Mouse (Mus musculus): ENCODE data around the gene Psmd2.
A peak's percentile ranks its signal among the peaks of the same experiment; 100 is the strongest.

Psmd2 gene

DNA sequence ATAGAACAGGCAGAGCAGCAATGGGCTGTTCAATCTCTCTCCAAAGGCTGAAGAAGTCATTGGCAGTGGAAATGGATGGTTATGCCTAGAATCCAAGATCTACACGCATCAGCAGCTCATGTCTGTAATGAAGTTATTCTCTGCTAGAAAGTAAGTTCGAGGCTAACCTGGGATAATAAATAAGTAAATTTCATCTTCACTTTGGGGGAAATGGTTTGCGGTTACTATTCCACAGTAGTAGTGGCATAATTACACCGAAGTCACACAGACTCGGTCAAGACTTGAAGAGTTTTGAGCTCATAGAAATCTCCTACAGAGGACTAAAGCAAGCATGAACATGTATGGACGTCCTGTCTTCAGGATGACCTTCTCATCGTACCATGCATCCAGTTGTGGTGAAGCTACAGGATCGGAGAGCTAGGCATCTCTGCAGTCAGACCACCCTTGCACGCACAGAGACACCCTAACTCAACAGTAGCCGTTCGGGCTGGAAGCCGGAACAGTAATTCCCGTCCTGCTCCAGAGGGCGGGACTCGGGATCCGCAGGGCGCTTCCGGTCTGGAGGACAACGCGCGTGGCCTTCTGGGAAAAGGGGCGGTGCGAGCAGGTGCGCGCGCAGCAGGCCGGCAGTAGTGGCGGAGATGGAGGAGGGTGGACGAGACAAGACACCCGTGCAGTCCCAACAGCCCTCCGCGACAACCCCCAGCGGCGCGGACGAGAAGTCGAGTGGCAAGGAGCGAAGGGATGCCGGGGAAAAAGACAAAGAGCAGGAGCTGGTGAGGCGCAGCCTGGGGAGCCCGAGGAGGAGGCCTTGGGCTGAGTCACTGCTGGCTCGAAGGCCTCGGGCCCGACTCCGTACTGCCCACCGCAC lies at the start of gene Psmd2:
Gene Psmd2 (plus strand): TSS at position 577 of the 871 bp plus-strand sequence.
- peak; percentile 97 for DNase-seq (ENCODE audit: low spot score)

DNA sequence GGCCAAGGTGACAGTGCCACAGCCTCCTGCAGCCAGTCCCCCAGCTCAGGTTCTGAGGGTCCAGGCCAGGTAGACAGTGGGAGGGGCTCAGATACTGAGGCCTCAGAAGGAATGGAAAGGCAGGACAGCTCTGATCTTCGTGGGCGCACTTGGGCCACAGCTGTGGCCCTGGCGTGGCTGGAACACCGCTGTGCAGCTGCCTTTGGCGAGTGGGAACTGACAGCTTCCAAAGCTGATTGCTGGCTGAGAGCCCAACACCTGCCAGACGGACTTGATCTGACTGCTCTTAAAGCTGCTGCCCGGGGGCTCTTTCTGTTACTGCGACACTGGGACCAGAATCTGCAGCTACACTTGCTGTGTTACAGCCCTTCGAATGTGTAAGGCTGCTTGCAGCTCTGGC lies 46.7 kb upstream of the Psmd2 start:
- no peak for DNase-seq (ENCODE audit: low spot score)

DNA sequence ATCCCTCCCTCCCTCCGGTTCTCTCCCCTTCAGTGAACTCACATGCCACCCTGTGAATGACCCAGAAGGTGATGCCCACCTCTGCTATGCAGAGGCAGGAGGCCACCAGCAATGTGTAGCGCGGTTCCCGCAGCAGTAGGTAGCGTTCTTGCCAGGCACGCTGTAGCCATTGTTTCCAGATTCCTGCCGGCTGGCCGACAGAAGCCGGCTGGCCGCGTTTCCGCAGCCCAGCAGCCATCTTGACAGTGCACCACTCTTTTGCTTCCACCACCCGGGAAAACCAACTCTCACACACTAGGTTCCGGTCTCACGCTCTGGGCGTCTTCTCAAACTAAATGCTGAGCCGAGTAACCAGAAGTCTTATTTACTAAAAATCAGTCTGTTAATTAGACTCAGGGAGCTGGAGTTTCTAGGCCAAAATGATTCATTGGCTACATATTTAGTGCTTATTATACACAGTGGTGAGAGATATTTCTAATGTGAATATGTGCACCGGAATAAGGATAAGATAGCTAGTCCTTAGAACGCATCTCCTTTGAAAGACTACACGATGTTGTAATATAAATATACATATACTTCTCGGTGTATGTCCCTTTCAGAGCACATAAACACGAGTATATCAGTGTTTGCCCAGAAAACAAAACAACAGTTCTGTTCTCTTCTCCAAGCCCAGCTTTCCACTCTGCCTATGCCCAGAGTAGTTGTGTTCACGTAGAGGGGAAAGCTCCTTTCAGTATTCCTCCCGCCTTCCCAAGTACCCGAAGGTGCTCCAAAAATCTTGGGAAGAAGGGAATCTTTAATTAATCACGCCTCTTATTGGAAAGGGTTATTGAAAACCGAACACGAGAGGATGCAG lies 40.7 kb upstream of the Psmd2 start:
- peak; percentile 76 for DNase-seq (ENCODE audit: low spot score)

DNA sequence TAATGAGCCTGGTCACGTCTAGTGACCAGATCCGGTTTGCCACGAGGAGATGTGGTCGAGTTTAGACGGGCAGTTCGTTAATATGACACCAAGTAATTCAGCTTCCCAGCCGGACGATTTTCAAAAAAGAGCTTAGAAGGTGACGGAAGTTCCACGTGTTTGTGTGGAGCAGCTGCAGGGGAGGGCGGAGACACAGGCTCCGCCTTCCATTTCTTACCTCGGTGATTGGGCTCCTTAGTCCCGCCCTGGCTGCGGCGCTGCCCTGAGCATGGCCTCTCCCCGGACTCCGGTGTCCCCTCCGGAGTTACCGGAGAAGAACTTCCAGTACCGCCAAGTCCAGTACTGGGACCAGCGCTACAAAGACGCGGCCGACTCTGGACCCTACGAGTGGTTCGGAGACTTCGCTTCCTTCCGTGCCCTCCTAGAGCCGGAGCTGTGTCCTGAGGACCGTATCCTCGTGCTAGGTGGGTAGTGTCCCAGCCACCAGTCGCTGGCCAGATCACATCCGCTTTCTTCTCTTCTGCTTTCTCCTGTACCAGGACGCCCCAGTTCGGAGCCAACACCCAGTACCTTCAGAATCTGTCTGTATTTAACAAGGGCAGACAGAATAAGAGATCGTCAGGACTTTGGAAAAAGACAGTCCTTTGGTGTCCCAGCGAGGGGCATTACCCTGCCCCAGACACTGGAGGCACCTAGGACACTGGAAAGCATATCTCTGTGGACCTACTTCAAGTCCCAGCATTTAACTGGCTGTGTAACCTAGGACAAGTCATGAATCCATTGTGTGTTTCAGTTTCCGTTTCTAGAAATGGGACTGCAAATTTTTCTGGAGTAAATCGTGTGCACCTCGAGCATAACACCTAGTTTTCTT lies 39.9 kb upstream of the Psmd2 start, which contains the start of the genes Eef1akmt4, Gm49333 and Alg3:
Gene Eef1akmt4 (plus strand): TSS at position 237 of the 871 bp plus-strand sequence.
Gene Gm49333 (plus strand): TSS at position 254 of the 871 bp plus-strand sequence.
Gene Alg3 (minus strand): TSS at position 379 of the 871 bp plus-strand sequence.
- peak; percentile 86 for DNase-seq (ENCODE audit: low spot score)

DNA sequence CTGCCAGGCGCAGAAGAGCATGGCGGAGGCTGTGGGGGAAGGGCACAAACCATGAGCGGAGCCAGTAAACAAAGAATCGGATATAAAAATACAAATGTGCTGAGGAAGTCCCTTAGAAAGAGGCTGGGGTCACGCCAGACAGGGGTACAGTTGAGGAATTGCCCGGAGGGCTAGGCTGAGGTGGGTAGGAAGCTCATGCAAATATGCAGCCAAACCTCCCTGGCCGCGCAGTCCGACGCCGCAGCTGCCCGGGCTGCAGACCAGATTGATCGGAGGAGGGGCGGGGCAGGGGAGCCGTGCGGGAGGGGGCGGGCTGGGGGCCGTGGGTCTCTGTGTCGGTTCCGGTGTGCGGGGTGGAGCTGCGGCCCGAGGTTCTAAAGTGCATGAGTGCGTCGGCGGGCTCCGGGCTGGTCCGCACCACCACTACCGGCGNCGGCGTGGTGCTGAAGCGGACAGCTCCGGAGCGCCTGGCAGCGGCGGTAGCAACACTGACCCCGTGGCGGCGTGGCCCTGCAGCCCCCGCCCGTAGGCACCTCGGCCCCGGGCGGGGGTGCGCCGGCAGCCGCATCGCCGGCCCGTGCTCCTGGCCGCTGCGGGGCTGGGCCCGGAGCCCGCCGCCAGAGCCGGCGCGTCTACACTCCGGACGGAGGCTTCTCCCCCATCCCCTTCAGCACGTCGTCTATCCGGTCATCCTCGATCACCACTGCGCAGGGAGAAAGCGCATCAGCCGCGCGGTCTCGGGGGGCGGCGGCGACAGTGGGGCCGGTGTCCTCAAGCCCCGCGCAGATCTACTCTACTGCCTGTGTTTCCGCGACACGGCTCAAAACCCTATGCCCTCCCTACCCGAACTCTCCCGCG lies 31.7 kb upstream of the Psmd2 start:
- DNase-seq (ENCODE audit: low spot score), result peak; percentile 46

DNA sequence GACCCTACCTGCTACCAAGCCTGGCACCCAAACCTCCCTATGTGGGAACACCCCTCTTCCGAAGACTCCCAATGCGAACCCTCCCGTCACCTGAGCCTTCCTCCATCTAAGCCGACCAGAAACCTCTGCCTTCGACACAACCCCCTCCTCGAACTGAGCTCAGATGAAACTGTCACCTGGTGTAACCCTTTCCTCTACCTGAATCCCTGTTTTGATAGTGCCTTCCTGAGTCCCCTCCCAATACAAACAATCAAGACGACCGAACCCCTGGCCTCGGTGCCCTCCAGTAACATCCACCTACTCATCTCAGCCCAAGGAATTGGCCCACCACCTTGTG lies 31.1 kb upstream of the Psmd2 start:
- no peak for DNase-seq (ENCODE audit: low spot score)

DNA sequence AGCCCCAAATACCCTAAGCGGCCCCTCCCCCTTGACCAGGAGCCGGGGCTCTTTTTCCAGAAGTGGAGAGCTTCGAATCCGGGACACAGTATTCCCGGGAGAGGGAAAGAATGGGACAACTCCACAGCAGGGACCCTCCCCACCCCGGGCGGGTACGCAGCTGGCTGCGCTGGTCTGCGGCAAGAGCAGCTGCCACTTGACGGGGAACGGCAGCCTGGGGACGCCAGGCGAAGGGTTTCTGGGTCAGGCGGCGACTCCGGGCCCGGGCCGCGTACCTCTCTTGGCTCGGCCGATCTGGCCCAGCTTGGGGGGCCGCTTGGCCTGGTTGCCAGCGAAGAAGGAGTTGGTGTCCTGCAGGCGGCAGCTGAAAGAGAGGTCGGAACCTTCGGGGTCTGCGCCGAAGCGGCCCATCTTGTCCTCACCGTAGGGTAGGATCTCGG lies 30.7 kb upstream of the Psmd2 start:
- no peak for DNase-seq (ENCODE audit: low spot score)

DNA sequence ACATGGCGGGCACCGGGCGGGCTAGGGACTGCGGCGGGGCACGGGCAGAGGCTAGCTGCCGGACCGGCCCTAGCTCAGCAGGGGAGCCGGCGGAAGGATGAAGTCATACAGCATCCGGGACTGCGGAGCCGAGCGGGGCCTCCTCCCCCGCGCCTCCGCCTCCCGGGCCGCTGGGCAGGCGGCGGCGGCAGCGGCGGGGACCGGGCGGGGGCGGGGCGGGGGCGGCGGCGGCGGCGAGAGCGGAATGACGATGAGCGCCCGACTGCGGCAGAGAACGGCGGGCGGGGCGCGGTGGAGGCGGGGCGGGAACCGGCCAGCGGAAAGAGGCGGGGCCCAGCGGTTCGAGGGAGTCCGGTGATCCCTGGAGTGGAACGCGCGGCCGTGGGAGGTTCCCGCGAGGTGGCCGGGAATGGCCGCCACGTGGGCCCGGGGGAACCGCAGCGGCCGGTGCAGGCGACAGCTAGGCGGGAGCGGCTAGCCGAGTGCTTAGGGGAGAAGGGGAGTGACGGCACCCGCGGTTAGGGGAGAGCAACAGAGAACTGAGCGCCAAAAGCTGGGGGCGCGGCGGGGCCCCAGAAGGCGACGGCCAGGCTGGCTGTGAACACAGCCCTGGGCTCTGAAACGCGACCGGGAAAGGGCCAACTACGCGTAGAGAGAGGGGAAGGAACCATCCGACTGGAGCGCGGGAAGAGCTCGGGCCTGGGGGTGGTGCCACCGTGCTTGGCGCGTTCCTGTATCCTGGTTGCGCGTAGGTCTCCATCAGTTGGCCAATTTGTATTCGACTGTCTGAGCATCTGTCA lies 30.1 kb upstream of the Psmd2 start, which contains the start of gene Camk2n2:
Gene Camk2n2 (minus strand): TSS at position 97 of the 800 bp plus-strand sequence.
- peak; percentile 73 for DNase-seq (ENCODE audit: low spot score)

DNA sequence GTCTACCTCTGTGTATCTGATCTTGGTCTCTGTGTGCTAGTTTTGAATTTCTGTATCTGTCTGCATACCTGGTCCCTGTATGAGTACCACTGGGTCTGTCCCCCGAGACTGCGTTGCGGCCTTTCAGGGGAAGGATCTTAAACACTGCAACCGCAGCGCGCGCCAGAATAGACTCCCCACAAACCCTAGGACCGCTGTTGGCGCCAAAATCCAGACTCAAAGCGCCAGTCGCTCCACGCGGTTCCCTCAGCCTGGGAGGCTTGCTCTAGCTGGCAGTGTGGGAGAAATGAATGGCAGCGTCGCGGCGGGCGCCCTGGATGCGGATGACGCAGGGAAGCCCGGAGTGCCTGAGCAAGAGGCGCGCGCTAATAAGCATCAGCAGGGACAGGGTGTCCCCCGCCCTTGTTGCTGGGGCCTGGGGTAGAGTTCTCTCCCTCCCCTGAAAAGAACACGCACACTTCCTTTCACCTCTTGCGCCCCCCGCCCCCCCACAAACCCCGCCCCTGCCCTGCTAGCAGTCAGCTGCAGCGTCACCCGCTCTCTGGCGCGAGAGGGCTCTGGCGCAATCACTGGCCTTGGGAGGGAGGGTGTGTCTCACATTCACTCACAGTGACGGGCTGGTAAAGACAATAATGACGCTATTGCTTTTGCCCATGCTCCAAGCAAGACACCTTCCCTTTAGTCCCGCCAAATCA lies 29.3 kb upstream of the Psmd2 start:
- DNase-seq (ENCODE audit: low spot score), result peak; percentile 64

DNA sequence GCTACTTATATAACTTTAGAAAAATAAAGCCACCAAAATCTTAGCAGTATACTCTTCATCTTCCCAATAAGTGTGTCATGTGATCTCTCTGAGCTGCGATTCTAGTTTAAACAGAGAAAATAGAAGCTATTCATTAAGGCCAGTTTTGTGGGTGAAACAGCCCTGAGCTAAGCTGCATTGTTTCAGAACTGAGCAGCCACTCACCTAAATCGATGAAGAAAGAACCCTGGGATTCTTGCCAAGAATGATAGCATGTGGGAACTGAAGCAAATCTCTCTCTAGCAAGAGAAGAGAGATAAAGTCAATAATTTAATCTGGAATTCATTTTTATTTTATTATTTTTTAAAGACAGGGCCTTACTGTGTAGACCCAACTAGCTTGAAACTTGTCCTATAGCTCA lies 28.2 kb upstream of the Psmd2 start:
- DNase-seq (ENCODE audit: low spot score), result no peak

DNA sequence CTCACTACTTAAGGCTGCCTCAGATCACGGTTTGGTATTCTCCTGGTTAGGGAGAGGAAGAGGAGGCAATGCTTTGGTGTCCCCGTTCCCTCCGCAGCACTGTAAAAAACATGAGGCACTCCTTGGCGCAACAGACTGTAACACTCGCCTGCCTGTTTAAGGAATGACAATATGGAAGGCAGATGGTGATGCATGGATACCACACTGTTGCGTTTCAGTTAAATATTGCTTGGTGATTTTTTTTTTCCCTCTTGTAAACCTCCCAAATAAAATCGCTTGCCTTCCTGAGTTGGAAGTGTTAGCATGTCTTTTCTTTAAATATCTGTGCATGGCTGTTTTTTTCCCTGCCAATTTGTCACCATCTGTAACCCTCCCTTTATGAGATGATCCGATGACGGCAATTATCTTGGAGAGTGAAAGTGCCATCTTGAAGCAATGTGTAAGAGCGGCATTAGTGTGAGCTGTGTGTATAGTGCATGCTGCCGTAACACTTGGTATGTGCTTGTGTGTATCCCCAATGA lies 22.5 kb upstream of the Psmd2 start:
- no peak for DNase-seq (ENCODE audit: low spot score)

DNA sequence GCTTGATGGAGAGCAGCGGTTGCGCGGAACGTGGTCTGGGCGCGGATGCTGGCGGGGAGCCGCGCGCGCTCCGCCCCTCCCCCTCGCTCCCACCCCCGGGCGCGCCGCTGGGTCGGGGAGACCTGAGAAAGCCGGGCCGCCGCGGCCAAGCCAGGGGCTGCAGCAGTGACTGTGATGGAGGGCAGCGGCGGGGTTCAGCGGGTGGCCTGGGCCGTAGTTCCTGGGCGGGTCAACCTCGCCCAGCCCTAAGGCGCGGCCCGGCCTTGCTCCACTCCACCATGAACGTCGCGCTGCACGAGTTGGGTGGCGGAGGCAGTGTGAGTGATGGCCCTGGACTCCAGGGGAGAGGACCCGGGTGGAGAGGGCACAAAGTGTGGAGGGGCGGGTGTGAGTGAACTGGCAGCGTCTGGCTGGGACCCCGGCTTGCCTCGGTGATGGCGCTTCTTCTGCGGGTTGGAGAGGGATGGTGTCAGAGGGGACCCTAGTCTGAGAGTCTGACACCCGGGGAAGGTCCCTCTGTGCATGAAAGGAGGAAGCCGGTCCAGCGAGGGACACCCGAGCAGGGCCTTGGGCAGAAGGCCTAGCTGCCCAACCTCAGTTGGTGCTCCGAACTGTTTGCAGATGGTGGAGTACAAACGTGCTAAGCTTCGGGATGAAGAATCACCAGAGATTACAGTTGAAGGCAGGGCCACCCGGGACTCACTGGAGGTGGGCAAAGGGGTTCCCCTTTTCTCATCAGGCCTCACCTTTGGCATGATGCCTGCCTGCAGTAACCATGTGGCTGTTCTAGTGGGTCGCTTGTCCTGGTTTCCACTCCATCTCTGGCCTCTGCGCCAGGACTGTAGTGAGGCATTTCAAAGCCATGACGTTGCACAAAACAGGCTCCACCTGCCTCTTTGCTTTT lies 21.5 kb upstream of the Psmd2 start, which contains the start of gene Ece2:
Gene Ece2 (plus strand): TSS at position 98 of the 904 bp plus-strand sequence.
- peak; percentile 48 for DNase-seq (ENCODE audit: low spot score)

DNA sequence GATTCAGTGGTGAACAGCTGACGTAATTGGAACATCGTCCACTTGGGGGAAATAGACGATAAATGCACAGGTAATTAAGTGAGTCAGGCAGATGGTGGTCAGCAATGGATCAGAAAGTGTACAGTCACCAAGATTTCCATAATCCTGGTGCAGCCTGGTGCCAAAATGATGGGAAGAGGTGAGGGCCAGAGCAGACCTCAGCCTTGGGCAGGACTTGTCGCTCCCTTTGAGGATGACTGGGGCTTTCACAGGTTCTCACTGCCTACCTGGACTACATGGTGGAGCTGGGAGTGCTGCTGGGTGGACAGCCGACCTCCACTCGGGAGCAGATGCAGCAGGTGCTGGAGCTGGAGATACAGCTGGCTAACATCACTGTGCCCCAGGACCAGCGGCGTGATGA lies 14.0 kb upstream of the Psmd2 start:
- DNase-seq (ENCODE audit: low spot score), result no peak

DNA sequence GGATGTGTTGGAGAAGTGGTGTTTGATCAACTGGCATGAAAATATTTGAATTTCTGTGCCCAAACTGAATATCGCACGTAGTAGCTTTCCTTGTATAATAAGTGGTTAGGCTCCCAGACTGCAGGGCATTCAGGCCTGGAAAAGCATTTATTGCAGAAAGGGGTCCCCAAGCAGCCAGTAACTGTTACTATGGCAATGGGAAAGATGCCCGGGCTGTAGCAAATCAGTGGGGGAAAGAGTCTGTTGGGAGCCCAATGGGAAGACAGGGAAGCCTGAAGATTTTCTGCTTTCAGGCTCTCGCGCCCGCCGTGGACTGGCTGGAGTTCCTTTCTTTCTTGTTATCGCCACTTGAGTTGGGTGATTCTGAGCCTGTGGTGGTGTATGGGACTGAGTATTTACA lies 13.1 kb upstream of the Psmd2 start:
- DNase-seq (ENCODE audit: low spot score), result no peak

DNA sequence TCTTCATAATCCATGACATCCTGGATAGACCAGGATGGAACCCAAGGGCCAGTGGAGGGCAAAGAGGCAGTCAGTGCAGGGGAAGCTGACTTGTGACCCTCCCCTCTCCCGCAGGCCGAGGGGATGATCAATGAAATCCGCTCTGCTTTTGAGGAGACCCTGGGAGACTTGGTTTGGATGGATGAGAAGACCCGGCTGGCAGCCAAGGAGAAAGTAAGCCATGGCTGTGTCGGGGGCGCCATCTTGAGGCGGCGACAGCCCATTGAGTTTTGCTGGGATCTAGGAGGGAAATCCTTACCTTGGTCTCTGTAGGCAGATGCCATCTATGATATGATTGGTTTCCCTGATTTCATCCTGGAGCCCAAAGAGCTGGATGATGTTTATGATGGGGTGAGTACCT lies 9.3 kb upstream of the Psmd2 start:
- peak; percentile 71 for DNase-seq (ENCODE audit: low spot score)

DNA sequence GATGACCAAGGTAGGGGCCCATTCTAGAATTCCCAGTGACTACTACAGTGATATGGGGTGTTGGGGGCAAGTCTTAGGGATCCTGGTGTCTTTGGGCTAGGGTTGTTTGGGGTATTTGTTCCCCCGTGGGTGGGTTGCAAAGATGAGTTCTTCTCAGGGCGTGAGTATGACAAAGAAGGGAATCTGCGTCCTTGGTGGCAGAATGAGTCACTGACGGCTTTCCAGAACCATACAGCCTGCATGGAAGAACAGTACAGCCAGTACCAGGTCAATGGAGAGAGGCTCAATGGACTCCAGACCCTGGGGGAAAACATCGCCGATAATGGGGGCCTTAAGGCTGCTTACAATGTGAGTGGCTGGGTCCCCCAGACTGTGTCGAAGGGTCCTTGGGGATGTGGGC lies 7.5 kb upstream of the Psmd2 start:
- DNase-seq (ENCODE audit: low spot score), result no peak

DNA sequence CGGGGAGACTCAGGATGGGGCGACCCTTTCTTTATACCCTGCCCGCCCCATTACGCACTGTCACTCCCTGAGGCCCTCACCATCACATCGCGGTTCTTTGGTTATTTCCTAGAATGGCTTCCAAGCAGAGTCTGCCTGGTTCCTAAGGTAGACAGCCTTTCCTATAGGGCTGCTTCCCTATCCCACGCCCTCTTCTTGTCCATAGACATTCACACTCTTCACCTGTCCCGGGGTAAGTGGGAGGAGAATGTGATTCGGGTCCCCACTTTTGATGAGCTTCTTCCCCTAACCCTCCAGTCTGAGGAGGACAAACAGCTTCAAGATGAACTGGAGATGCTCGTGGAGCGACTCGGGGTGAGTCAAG lies 477 bp downstream of the Psmd2 start:
- no peak for DNase-seq (ENCODE audit: low spot score)

DNA sequence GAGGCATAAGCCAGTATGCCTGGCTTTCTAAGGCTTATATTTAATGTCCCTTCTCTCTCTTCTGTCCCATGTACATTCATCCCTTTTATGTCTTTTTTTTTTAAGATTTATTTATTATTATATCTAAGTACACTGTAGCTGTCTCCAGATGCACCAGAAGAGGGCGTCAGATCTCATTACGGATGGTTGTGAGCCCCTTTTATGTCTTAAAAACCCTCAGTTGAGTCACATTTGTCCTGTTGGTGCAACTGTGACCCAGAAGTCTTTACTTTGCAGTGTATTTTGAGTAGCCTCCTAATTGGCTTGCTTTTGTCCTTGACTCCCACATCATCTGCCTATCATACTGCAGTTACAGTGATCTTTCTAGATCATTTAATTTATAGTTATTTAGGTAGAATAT lies 1.9 kb downstream of the Psmd2 start:
- DNase-seq (ENCODE audit: low spot score), result no peak

Data from ovary, postnatal 36 days (tissue).